Mouse (Mus musculus) thymus, postnatal 10 days (tissue): ENCODE measurements around the gene Cpne8.
"Not testable (repeated sequence)": the region's sequence is repeated elsewhere in the genome, so short reads cannot be mapped to it uniquely, and the experiment has no call there.

ENCODE experiments used
- DNase-seq, 2 experiments: peaks; one replicate each; pipeline ENCODE4 v3.0.0; 2021; ENCODE audit warnings: low spot score in 2 of 2

The Cpne8 gene

DNA sequence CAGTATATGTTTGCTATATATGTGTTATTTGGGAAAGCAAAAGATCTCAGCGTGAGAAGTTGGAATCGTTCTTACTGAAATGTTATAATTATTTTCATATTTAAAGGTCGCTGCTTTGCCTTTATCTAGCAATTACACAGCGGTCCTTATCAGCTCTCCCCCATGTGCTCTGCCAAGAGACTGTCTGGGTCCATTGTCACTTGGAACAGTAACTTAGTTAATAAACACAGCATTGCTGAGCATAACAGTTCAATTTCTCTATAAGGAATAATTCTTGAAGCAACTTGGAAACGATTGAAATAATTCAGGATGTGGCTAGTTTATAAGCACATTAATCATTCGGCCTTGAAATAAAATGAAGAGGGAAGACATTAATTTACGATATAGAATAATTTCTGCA lies 189.0 kb downstream of the Cpne8 start:
- no peak for DNase-seq

DNA sequence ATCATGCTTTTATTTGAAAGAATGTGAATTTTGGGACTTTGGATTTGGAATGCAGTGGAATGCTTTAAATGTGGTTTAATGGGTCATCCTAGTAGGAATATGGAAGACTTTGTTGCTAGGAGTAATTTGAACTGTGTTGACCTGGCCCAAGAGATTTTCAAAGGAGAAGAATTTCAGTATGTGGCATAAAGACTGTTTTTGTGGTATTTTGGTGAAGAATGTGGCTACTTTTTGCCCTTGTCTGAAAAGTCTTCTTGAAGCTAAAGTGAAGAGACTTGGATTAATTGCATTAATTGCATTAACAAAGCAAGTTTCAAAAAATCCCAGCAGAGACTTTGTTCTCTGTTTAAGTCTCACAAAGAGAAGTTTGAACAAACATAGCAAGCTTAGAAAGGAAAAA lies 208.7 kb downstream of the Cpne8 start:
- not testable (repeated sequence) for DNase-seq

DNA sequence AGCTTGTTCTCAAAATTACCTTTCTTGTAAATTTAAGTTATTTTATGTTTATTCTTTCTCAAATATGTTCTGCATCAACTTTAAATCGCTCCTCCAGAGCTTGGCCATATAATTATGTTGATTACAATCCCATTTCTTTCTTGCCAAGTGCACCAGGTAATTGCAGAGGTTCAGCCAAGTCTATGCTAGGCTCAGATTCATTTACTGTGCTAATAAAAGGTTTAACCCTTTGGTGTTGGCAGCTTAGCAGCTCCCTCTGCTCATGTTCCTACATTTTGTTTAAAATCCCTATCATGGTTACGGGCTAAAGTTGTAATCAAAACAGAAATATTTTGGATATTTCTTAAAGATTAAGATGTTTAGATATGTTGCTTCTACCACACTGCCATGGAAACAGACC lies 216.0 kb downstream of the Cpne8 start:
- DNase-seq, result no peak

DNA sequence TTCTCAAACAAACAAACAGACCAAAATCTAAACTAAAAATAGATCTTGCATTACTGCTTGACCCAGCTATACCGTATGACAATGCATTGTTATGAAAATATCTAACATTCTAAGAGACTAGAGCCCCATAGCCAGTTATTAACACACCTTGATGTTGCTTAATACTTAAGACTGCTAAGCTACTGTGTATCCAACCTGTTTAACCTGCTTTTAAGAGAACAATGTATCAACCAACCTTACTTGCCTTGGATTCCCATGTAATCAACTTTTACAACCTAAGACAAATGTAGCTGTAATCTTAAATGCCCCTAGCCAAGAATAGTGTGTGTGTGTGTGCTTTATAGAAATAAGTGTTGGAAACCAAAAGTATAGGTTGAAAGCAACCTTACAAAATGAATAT lies 233.2 kb downstream of the Cpne8 start:
- no peak for DNase-seq
